Mouse (Mus musculus): ENCODE measurements around the gene Rpl13. TPM values are rescaled to one million over a fixed set of nuclear protein-coding genes. Genes with fewer than 3 reads are reported as not detected.
A peak's percentile ranks its signal among the peaks of the same experiment; 100 is the strongest.
"Not testable (repeated sequence)": the region's sequence is repeated elsewhere in the genome, so short reads cannot be mapped to it uniquely, and the experiment has no call there.

Rpl13 gene
- total RNA-seq, 2 experiments from 2014 or later = 389 to 466 TPM

GRCm38 (mm10) chr8:123097216-123097615, 4.9 kb upstream of the Rpl13 start:
- Histone ChIP-seq H3K4me3 (no peak overlapping the region), H3K27ac (no peak overlapping the region)
- intact Hi-C loops (cut with DNase I) = loop anchor here (5.0 kb wide), 1 partner anchor 190 kb away; no protein-coding TSS in a partner anchor
- no peak for TF ChIP-seq CTCF (IDR thresholded peaks at IDR 0.05)
- DNase-seq = no peak

GRCm38 (mm10) chr8:123097786-123098584, 4.2 kb upstream of the Rpl13 start:
- no peak for DNase-seq
- peak; percentile 14; the same call in 1 of the 2 replicates for TF ChIP-seq CTCF (IDR thresholded peaks at IDR 0.05)
- Histone ChIP-seq H3K27ac (no peak overlapping the region), H3K4me3 (no peak overlapping the region)
- intact Hi-C loops (cut with DNase I) = loop anchor here (5.0 kb wide), 1 partner anchor 191 kb away; no protein-coding TSS in a partner anchor

- DNase-seq = no peak
- Histone ChIP-seq H3K4me3 (no peak overlapping the region), H3K27ac (no peak overlapping the region)
- TF ChIP-seq CTCF (IDR thresholded peaks at IDR 0.05) = no peak
- intact Hi-C loops (cut with DNase I) = loop anchor here (5.0 kb wide), 1 partner anchor 112 kb away; the partner anchor contains the start of genes Chmp1a and Spata33
Observed at GRCm38 (mm10) chr8:123100288-123100687, 1.9 kb upstream of the Rpl13 start.

GRCm38 (mm10) chr8:123101244-123101643, 906 bp upstream of the Rpl13 start:
- peak overlapping the region; percentile 96 for H3K27ac ChIP-seq
- TF ChIP-seq CTCF (IDR thresholded peaks at IDR 0.05) = peak; percentile 12; the same call in 1 of the 2 replicates
- intact Hi-C loops (cut with DNase I) = loop anchor here (5.0 kb wide), 1 partner anchor 111 kb away; the partner anchor contains the start of genes Chmp1a and Spata33
- no peak overlapping the region; the same call in 1 of the 2 replicates for H3K4me3 ChIP-seq
- no peak for DNase-seq

GRCm38 (mm10) chr8:123102855-123103254, 705 bp downstream of the Rpl13 start:
- Histone ChIP-seq H3K4me3 (peak overlapping the region; percentile 92), H3K27ac (peak overlapping the region; percentile 96)
- intact Hi-C loops (cut with DNase I) = loop anchor here (5.0 kb wide), 1 partner anchor 109 kb away; the partner anchor contains the start of genes Chmp1a and Spata33
- DNase-seq = not testable (repeated sequence)

GRCm38 (mm10) chr8:123103285-123103684, 1.1 kb downstream of the Rpl13 start:
- no peak for DNase-seq
- H3K4me3 ChIP-seq = peak overlapping the region; percentile 92
- TF ChIP-seq CTCF (IDR thresholded peaks at IDR 0.05) = no peak
- intact Hi-C loops (cut with DNase I) = loop anchor here (5.0 kb wide), 1 partner anchor 109 kb away; the partner anchor contains the start of genes Chmp1a and Spata33
- peak overlapping the region; percentile 96 for H3K27ac ChIP-seq

GRCm38 (mm10) chr8:123104046-123104767, 2.1 kb downstream of the Rpl13 start:
- Histone ChIP-seq H3K27ac (peak overlapping the region; percentile 96; the same call in 1 of the 2 replicates), H3K4me3 (peak overlapping the region; percentile 92)
- intact Hi-C loops (cut with DNase I) = loop anchor here (5.0 kb wide), 1 partner anchor 108 kb away; the partner anchor contains the start of genes Chmp1a and Spata33
- no peak for DNase-seq
- no peak for TF ChIP-seq CTCF (IDR thresholded peaks at IDR 0.05)

GRCm38 (mm10) chr8:123105553-123106326, 3.6 kb downstream of the Rpl13 start:
- intact Hi-C loops (cut with DNase I) = loop anchor here (2.0 kb wide), 1 partner anchor 85 kb away; no protein-coding TSS in a partner anchor
- H3K4me3 ChIP-seq = no peak overlapping the region
- no peak overlapping the region for H3K27ac ChIP-seq
- TF ChIP-seq CTCF (IDR thresholded peaks at IDR 0.05) = peak; percentile 61
- no peak for DNase-seq

GRCm38 (mm10) chr8:123106531-123106930, 4.4 kb downstream of the Rpl13 start:
- peak; percentile 57 for TF ChIP-seq CTCF (IDR thresholded peaks at IDR 0.05)
- Histone ChIP-seq H3K27ac (no peak overlapping the region), H3K4me3 (no peak overlapping the region)
- DNase-seq = no peak
- intact Hi-C loops (cut with DNase I) = loop anchor here (2.0 kb wide), 1 partner anchor 84 kb away; no protein-coding TSS in a partner anchor

GRCm38 (mm10) chr8:123108010-123108409, 5.9 kb downstream of the Rpl13 start:
- H3K4me3 ChIP-seq = no peak overlapping the region
- intact Hi-C loops (cut with DNase I) = no loop called here
- no peak for DNase-seq
- TF ChIP-seq CTCF (IDR thresholded peaks at IDR 0.05) = peak; percentile 55
- no peak overlapping the region for H3K27ac ChIP-seq

GRCm38 (mm10) chr8:123108953-123109352, 6.8 kb downstream of the Rpl13 start:
- intact Hi-C loops (cut with DNase I) = no loop called here
- no peak for TF ChIP-seq CTCF (IDR thresholded peaks at IDR 0.05)
- no peak for DNase-seq

GRCm38 (mm10) chr8:123110649-123111048, 8.5 kb downstream of the Rpl13 start:
- intact Hi-C loops (cut with DNase I) = no loop called here
- no peak overlapping the region for H3K27ac ChIP-seq
- H3K4me3 ChIP-seq = no peak overlapping the region
- peak; percentile 72 for TF ChIP-seq CTCF (IDR thresholded peaks at IDR 0.05)
- peak; percentile 62 for DNase-seq

More at GRCm38 (mm10) chr8:123108953-123109352, 6.8 kb downstream of the Rpl13 start:
- Histone ChIP-seq H3K4me3 (no peak overlapping the region), H3K27ac (no peak overlapping the region)

Data from gastrocnemius, adult 2 months (tissue).